Mouse (Mus musculus): ENCODE measurements around the gene Dst. TPM values are rescaled to one million over a fixed set of nuclear protein-coding genes. Genes with fewer than 3 reads are reported as not detected.

Dst gene
- total and polyA plus RNA-seq, 3 experiments: 0.08 to 0.60 TPM; not detected in 1

DNA sequence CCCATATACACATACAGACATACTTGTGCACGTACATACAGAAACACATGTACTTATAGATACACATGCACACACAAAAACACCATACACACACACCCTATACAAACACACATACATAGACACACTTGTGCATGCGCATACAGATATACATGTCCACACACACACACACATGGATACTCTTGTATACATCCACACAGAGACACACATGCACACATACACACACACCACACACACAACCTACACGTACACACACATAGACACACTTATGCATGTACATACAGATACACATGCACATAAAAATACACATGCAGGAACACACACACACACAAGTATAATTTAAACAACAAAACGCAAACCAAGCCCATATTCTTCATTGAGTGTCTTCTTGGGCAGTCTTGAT, 57.8 kb downstream of the Dst start:
- Histone ChIP-seq H3K9ac (ENCODE audit: control insufficient read depth, low read depth, low read length, poor library complexity, severe bottlenecking) (no peak overlapping the region), H3K4me1 (ENCODE audit: control insufficient read depth in 1 of 2, insufficient read depth in 2 of 2, low read length in 2 of 2) (no peaks in the 10 kb centered on the region), H3K27ac (ENCODE audit: control insufficient read depth, low read depth, low read length) (no peak overlapping the region), H3K27me3 (ENCODE audit: control insufficient read depth in 1 of 2, insufficient read depth in 2 of 2, low read length in 2 of 2) (no peaks in the 10 kb centered on the region), H3K36me3 (ENCODE audit: control insufficient read depth in 1 of 2, insufficient read depth in 2 of 2, low read length in 2 of 2) (no peaks in the 10 kb centered on the region), H3K4me3 (ENCODE audit: control insufficient read depth in 1 of 2, insufficient read depth in 1 of 2, low read depth in 2 of 2, low read length in 2 of 2) (no peak overlapping the region), H3K79me2 (ENCODE audit: control insufficient read depth, insufficient read depth, low read length, poor library complexity) (no peaks in the 10 kb centered on the region), H3K9me3 (replicated peaks; ENCODE audit: insufficient read depth, low read length) (no peaks in the 10 kb centered on the region)
- TF ChIP-seq ZC3H11A (IDR thresholded peaks at IDR 0.05; ENCODE audit: low read depth, low read length): no peak
- no peak for TF ChIP-seq NELFE (IDR thresholded peaks at IDR 0.05; ENCODE audit: low read depth, low read length)
- TF ChIP-seq ELF1 (IDR thresholded peaks at IDR 0.05; ENCODE audit: low read depth, low read length): no peak
- no peak for TF ChIP-seq EP300 (IDR thresholded peaks at IDR 0.05; ENCODE audit: low read depth in 1 of 2, low read length in 2 of 2)
- no peak for TF ChIP-seq CHD2 (IDR thresholded peaks at IDR 0.05; ENCODE audit: low read length)
- TF ChIP-seq RAD21 (IDR thresholded peaks at IDR 0.05; ENCODE audit: low read depth, low read length): no peak
- no peak for TF ChIP-seq UBTF (IDR thresholded peaks at IDR 0.05; ENCODE audit: borderline replicate concordance, insufficient read depth, low read depth, low read length)
- no peak for TF ChIP-seq SIN3A (IDR thresholded peaks at IDR 0.05; ENCODE audit: low read length)
- no peak for TF ChIP-seq POLR2AphosphoS5 (IDR thresholded peaks at IDR 0.05; ENCODE audit: borderline replicate concordance, low read depth, low read length)
- no peak for TF ChIP-seq KAT2A (conservative IDR thresholded peaks at IDR 0.05; ENCODE audit: low read depth, low read length)
- no peak for TF ChIP-seq MXI1 (IDR thresholded peaks at IDR 0.05; ENCODE audit: low read depth, low read length)
- TF ChIP-seq USF2 (IDR thresholded peaks at IDR 0.05; ENCODE audit: borderline replicate concordance in 1 of 2, insufficient read depth in 1 of 2, low read depth in 1 of 2, low read length in 2 of 2): no peak
- TF ChIP-seq POLR2A (IDR thresholded peaks at IDR 0.05; ENCODE audit: control insufficient read depth in 1 of 2, insufficient read depth in 1 of 2, low read depth in 1 of 2, low read length in 2 of 2, poor library complexity in 1 of 2): no peak
- no peak for TF ChIP-seq HCFC1 (IDR thresholded peaks at IDR 0.05; ENCODE audit: low read depth, low read length)
- TF ChIP-seq CHD1 (IDR thresholded peaks at IDR 0.05; ENCODE audit: low read depth, low read length): no peak
- TF ChIP-seq MEF2A (IDR thresholded peaks at IDR 0.05; ENCODE audit: extremely low read depth, insufficient replicate concordance, low read depth, low read length, poor library complexity, severe bottlenecking): no peak
- no peak for TF ChIP-seq MAZ (IDR thresholded peaks at IDR 0.05; ENCODE audit: low read depth, low read length)
- TF ChIP-seq MAX (IDR thresholded peaks at IDR 0.05; ENCODE audit: low read length): no peak
- no peak for TF ChIP-seq E2F4 (IDR thresholded peaks at IDR 0.05; ENCODE audit: borderline replicate concordance, low read depth, low read length)
- no peak for DNase-seq (ENCODE audit: low read depth, low spot score)

DNA sequence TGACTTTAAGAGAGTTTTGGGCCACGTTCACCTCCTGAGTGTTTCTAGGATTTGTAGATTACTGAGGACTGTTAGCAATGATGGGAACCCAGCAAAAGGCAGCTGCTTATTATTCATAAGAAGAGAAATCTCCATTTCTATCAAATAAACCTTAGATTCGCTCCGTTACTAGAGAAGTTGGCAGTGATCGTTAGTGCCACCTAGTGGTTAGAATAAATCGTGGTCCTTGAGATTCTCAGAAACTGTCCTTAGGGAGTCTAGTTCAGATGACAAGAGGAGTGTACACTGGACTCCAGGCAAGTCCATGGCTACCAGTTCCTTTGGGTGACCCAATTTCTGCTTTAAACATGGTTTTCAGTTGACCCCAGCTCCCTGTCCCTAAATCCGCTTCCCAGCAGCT, 58.3 kb downstream of the Dst start:
- peak; percentile 38 for DNase-seq (ENCODE audit: low read depth, low spot score)
- no peaks in the 10 kb centered on the region for H3K27me3 ChIP-seq (ENCODE audit: control insufficient read depth in 1 of 2, insufficient read depth in 2 of 2, low read length in 2 of 2)
- H3K36me3 ChIP-seq (ENCODE audit: control insufficient read depth in 1 of 2, insufficient read depth in 2 of 2, low read length in 2 of 2): no peaks in the 10 kb centered on the region
- H3K4me3 ChIP-seq (ENCODE audit: control insufficient read depth in 1 of 2, insufficient read depth in 1 of 2, low read depth in 2 of 2, low read length in 2 of 2): no peak overlapping the region
- no peaks in the 10 kb centered on the region for H3K79me2 ChIP-seq (ENCODE audit: control insufficient read depth, insufficient read depth, low read length, poor library complexity)
- H3K9ac ChIP-seq (ENCODE audit: control insufficient read depth, low read depth, low read length, poor library complexity, severe bottlenecking): no peak overlapping the region
- H3K27ac ChIP-seq (ENCODE audit: control insufficient read depth, low read depth, low read length): no peak overlapping the region
- H3K4me1 ChIP-seq (ENCODE audit: control insufficient read depth in 1 of 2, insufficient read depth in 2 of 2, low read length in 2 of 2): no peaks in the 10 kb centered on the region
- H3K9me3 ChIP-seq (replicated peaks; ENCODE audit: insufficient read depth, low read length): no peaks in the 10 kb centered on the region
- TF ChIP-seq USF2 (IDR thresholded peaks at IDR 0.05; ENCODE audit: borderline replicate concordance in 1 of 2, insufficient read depth in 1 of 2, low read depth in 1 of 2, low read length in 2 of 2) (no peak), CTCF (IDR thresholded peaks at IDR 0.05 in 2 of 3, conservative IDR thresholded peaks at IDR 0.05 in 1 of 3; ENCODE audit: control insufficient read depth in 1 of 3, insufficient read depth in 1 of 3, low read depth in 2 of 3, low read length in 3 of 3, poor library complexity in 1 of 3, severe bottlenecking in 1 of 3) (peak in 2 of 3 experiments; percentile 56 to 62; a peak in 4 of 6 replicates), HCFC1 (IDR thresholded peaks at IDR 0.05; ENCODE audit: low read depth, low read length) (no peak), MYB (IDR thresholded peaks at IDR 0.05; ENCODE audit: low read depth, low read length) (no peak), SMC3 (IDR thresholded peaks at IDR 0.05; ENCODE audit: low read depth, low read length) (peak; percentile 57), RAD21 (IDR thresholded peaks at IDR 0.05; ENCODE audit: low read depth, low read length) (peak; percentile 45)

Measured in MEL (cell line).